Mouse (Mus musculus) erythroblast, embryonic 14.5 days (primary cell): ENCODE measurements at regions not wholly inside any gene's neighbourhood (a gene's known extent, or its start where the extent isn't known, plus 50 kb on each side); places are given as distances from the start of the nearest gene placed in this dataset.

ENCODE experiments used
- GATA1 ChIP-seq: IDR thresholded peaks from 2 replicates; pipeline ENCODE4 v1.6.1; 2012; ENCODE audit warnings: low read length, inconsistent platforms, mixed read lengths
- TAL1 ChIP-seq: IDR thresholded peaks from 3 replicates; pipeline ENCODE4 v1.6.1; 2012; ENCODE audit warnings: low read length, inconsistent platforms, mixed read lengths

DNA sequence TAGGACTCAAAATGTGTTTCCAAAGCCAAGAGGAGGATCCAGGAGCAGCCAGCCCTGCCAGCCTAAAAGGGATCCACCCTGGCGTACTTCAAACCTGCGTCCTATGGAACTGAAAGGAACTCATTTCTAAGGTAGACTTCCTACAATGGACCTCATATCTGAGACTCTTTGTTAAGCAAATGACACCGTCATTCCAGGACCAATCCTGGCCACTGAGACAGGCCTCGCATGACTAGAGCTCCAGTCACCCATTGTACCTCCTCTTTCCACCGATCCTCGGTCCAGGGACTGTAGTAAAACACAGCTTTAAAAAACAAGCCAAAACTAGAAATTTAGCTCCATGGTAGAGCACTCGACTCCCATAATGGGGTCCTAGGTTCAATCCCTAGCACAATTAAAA lies 110.4 kb upstream of the Zdhhc25 start:
- TF ChIP-seq GATA1: no peak
- no peak for TF ChIP-seq TAL1
